Mouse (Mus musculus) thymus, postnatal 25 days (tissue): ENCODE results near the gene Pacsin1.

Experiments used
- DNase-seq: peaks from one replicate; pipeline ENCODE4 v3.0.0; 2022

The Pacsin1 gene

DNA sequence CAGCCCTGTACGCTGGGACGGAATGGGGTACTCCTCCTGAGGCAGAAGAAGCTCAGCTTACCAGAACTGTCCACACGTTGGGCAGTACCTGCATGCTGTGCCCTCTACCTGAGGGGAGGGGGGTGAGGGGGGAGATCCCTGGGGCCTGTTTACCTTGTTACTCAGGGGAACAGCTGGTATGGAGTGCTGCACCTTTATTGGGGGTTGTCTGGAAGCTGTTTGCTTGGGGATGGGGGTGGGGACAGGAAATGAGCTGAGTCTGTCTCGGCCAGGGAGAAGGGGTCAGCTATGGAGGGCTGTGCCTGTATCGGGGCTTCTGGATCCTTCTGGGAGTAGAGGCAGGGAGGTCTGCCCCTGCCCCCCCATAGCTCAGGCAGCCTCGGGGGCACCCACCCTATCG is 71.2 kb downstream of the Pacsin1 start:
- DNase-seq, result no peak

DNA sequence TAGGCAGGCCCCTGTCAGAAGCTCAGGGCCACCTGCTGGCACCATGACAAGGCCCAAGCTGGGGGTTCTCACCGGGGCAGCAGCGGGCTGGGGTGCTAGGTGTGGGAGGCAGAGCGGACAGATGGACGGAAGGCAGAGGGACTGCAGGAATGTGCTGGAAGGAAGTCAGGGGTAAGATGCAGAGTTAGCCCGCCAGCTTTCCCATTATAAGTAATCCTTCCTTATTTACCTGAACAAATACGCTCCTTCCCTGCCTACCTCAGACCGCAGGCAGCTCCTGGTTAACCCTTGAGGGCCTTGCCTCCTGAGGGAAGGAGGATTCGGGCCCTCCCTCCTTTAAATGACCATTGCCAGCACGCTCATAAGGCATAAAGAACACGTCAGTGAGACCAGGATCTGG is 73.5 kb downstream of the Pacsin1 start, which contains the start of gene Spdef:
Gene Spdef, minus strand, starts transcription at position 186 of the 400 bp plus-strand sequence.
- no peak for DNase-seq

DNA sequence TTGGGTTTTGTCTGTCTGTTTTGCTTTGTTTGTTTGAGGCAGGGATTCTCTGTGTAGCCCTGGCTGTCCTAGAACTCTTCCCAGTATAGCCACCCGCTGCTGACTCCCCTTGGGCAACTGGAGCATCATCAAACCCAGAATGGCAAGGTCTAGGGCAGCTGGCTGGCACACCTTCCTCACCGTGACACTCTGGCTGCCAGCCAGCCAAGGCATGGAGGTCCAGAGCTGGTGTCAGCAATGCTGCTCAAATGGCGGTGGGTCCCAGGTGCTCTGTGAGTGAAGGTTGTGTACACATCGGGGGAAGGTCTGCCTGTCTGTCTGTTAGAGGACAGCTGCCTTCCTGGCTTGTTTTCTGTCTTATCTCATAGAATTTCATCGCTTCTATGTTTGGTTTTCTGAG is 76.8 kb downstream of the Pacsin1 start:
- no peak for DNase-seq

DNA sequence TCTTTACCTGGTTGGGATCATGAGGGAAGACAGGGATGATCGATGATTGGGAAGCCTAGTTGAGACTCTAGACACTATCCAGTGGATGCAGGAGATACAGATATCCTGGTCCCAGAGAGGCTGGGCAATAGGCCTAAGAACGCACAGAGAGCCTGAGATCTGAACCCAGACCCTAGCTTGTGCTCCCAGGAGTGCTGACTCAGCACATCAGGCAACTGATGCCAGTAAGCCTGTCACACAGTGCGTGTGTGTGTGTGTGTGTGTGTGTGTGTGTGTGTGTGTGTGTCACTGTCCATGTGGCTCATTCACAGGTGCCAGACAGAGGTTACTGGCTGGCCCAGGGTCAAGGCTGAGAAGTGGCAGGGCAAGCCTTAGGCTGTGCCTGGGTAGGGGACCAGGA is 77.4 kb downstream of the Pacsin1 start:
- DNase-seq, result no peak

DNA sequence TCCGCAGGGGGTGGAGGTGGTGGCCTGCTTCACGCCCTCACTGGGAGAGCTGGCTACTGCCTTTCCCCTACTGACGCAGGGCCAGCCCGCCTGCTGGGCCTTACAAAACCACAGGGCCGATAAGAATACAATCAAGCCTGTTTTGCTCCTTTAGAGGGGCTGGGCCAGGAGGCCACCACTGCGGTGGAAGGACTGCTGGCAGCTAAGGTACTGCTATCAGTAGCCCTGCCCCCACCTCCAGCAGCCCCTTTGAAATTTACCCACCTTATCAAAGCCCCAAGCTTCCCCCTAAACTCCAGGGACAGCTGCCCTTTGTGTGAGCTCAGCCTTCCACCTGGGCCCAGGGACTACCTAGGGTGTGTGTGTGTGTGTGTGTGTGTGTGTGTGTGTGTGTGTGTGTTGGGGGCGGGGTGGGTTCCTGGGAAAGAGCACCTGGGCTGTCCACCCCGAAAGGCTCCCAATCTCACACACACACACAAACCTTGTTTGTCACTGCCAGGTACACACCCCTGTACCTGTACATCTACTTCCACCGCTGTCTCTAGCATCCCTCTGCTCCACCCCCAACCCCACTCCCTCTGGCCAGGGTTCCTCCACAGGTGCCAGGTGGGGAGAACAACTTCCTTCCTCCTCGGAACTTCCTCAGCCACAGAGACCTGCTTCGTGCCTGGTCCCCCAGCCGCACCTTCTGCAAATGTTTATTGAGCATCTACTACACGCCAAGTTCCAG is 79.2 kb downstream of the Pacsin1 start:
- DNase-seq, result no peak

DNA sequence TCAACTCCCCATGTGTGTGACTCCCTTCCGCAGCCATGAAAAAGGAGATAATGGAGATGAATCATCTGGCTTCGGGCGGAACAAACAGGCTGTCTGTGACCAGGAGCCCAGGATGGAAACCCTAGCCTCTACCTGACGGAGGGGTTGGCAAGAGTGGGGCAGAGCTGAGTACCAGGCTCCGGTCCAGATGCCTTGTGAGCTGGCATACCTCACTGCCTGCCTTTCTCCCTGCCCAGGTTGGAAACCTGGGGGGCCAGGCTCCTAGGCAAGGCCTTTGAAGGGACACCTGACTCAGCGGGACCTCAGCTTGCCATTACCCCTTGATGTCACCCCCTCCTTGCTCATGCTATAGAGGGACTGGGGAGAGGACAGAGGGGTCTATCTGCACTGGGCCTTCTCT is 85.7 kb downstream of the Pacsin1 start:
- no peak for DNase-seq

DNA sequence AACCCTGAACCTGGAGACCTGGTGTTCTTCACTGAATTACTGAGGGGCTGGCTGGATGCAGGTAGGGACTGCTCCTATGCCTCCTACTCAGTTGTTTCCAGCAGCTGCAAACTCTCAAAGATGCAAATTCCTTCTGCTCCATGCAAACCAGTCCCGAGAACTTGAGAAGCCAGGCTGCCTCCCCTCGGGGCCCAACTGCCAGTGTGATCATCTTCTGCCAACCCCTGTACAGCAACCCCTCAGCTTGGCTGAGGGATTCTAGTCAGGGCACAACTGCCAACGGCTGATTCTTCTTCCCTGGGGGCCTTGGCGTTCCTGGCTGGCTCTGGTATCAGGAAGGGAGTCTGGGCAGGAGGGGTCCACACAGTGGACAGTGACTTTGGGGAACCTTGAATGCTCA is 91.1 kb downstream of the Pacsin1 start:
- no peak for DNase-seq

DNA sequence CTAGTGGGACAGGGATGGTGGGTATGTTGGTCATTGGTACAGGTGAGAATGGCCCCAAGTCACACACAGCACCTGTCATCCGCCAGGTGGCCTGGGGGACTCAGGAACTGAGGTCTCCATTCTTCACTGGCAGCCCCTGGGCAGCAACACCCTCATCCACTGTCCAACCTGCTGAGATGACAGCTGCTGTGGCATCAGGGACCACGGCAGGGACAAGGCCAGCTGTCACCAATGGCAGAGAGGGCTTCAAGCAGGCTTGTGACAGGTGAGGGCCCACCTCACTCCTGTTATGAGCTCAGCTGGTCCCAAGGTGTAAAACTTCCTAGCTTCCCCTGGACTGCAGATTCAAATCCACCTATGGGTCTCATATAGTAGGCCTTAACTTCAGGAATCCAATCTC is 92.8 kb downstream of the Pacsin1 start:
- no peak for DNase-seq

DNA sequence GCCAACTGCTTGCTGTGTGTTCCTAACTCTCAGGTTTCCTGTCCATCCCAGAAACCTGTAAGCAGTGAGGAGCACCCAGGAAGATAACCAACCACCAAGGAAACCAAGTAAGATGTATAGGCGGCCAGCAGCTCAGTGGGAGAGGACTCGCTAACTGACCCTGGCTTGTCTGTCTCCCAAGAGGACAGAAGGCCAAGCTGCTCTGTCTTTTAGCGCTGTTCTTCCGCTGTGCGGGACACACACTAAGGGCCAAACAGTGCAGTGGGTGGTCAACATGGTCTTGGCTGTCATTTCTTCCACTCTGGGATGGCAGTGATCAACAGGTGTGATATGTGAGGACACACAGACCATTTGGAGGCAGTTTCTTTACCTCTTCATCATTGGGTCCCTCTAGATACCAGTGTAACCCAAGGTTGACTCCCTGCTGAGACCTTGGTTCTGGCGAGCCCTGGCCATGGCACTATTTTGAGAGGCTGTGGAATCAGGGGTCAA is 95.2 kb downstream of the Pacsin1 start:
- DNase-seq, result no peak

DNA sequence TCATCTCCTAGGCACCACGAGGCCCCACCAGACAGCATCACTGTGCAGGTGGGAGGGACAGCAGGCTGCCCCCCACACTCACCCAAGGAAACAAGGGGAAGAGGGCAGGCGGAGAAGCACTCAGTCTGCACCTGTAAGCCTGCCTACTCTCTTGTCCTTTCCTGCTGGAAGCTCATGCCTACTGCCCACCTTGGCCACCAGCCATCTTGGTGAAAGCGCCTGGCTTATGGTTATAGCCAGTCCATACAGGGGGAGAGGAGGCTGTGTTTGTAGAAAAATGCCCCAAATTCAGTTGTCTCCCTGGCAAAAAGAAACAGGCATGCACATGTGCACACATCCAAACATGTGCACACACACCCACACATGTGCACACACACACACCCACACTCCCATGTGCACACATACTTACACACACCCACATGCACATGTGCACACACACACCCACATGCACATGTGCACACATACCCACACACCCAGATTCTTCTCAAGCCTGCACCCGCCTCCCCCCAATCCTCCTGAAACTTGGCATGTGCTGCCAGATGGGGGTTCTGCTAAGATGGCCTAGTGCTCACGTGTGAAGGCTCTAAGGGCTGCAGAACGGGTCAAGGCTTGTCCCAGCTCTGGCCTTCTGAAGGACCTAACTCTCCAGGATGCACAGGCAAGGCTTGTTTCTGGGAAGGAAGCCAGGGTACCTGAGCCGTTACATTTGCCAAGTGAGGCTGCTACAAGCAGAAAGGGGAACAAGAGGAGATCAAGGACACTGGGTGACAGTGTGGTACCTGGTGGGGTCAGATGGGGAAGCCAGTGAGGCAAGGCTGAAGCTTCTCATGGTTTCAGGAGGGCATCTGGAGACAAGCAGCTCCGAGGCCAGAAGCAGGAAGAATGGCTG is 96.2 kb downstream of the Pacsin1 start:
- no peak for DNase-seq

DNA sequence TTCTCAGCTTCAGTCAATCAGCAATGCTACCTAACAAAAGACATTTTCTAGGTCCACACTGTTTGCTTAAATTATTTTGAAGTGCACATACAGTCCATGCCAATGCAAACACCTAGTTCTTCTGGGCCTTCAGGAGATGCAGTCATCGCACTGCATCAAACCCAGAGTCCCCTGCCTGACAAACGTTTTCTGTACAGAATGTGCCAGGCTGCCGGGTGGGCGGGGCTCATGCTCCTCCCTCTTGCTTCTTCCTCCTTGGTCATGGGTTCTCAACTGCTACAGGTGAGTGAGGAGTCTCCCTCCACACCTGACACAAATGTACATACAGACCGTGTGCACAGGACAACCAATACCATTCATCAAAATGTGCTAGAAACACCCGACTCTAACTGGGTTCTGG is 104.9 kb downstream of the Pacsin1 start:
- DNase-seq, result no peak
